Mouse (Mus musculus): ENCODE results near the gene B4galt3.

DNA sequence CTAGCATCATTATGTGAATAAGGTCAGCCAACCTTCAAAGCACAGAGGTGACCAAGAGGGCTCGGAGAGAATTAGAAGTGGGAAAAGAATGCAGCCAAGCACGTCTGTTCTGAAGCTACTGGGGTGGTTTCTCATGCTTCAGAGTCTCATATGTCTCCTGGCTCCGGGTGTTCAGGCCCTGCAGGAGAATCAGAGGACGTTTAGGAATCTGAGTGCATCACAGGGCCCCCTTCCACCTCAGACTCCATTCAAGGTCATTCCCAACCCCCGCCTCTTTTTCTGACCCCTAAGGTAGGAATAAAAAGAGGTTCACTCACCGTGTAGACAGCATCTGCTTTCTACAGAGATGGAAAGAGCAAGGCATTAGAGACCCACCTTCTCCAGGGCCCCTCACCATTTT, 40.4 kb upstream of the B4galt3 start:
- TF ChIP-seq EP300 (IDR thresholded peaks at IDR 0.05; ENCODE audit: low read depth) (no peak), CTCF (IDR thresholded peaks at IDR 0.05; ENCODE audit: low read depth) (no peak)
